ENCODE assay signal across 13 mouse cellular contexts in genomic region chr5:67863950-67864391, GRCm38 (mm10). TPM values are rescaled to one million over a fixed set of nuclear protein-coding genes. Genes with fewer than 3 reads are reported as not detected.
A peak's percentile ranks its signal among the peaks of the same experiment; 100 is the strongest.
DNase-seq lines count a peak whose midpoint lies in the region; ATAC-seq and TF ChIP-seq lines count a peak whose summit lies in the region.
"Had no signal": no experiment of that assay in that cellular context is flagged by ENCODE, and none has a peak within 500 bp of the region (broad histone marks: within the 10 kb centered on the region; RNA-seq: fewer than 3 reads in every experiment).

No protein-coding gene starts in this region.

- H3K27me3 ChIP-seq in forebrain, embryonic 14.5 days (replicated peaks; ENCODE audit: control insufficient read depth, insufficient read depth, low read length), result no peaks in the 10 kb centered on the region
- no peaks in the 10 kb centered on the region for H3K27me3 ChIP-seq in kidney, embryonic 16.5 days (ENCODE audit: insufficient read depth, low read length)
- H3K27me3 ChIP-seq: liver, embryonic 12.5 days had no signal

- TF ChIP-seq CTCF in brain, embryonic 14.5 days (IDR thresholded peaks at IDR 0.05; ENCODE audit: borderline replicate concordance, extremely low read depth, insufficient read depth, insufficient read length), result no peak

- 20% methylated on average over 10 of the region's 10 CpGs for WGBS in forebrain, embryonic 14.5 days
- WGBS in kidney, embryonic 16.5 days, result 55% methylated on average over 10 of the region's 10 CpGs

- peak overlapping the region; percentile 14; the same call in 1 of the 2 replicates for H3K4me2 ChIP-seq in forebrain, embryonic 14.5 days (ENCODE audit: low read length)
- no peak overlapping the region for H3K4me2 ChIP-seq in kidney, embryonic 16.5 days (replicated peaks; ENCODE audit: low read depth, low read length)

- no peak overlapping the region for H3K4me3 ChIP-seq in forebrain, embryonic 14.5 days (ENCODE audit: low read depth, low read length)
- H3K4me3 ChIP-seq in kidney, embryonic 16.5 days (ENCODE audit: low read length), result no peak overlapping the region
- H3K4me3 ChIP-seq: liver, embryonic 12.5 days had no signal

- no peak for TF ChIP-seq POLR2A in brain, embryonic 14.5 days (IDR thresholded peaks at IDR 0.05; ENCODE audit: borderline replicate concordance, extremely low read depth, insufficient read depth, insufficient read length, poor library complexity, severe bottlenecking)

- no peak overlapping the region for H3K9ac ChIP-seq in forebrain, embryonic 14.5 days (ENCODE audit: low read length)
- H3K9ac ChIP-seq in kidney, embryonic 16.5 days (replicated peaks; ENCODE audit: low read length), result no peak overlapping the region
- H3K9ac ChIP-seq: liver, embryonic 12.5 days had no signal

- intact Hi-C loops in heart, postnatal 10 days (cut with DNase I), result no loop called here

- peak; percentile 83 for ATAC-seq in forebrain, embryonic 14.5 days
- ATAC-seq in kidney, embryonic 16.5 days (ENCODE audit: low FRiP score, low TSS enrichment), result no peak

- H3K36me3 ChIP-seq in forebrain, embryonic 14.5 days (ENCODE audit: control insufficient read depth, insufficient read depth, low read length), result no peaks in the 10 kb centered on the region
- H3K36me3 ChIP-seq in kidney, embryonic 16.5 days (ENCODE audit: insufficient read depth, low read length), result no peaks in the 10 kb centered on the region
- H3K36me3 ChIP-seq: liver, embryonic 12.5 days had no signal

- H3K27ac ChIP-seq in forebrain, embryonic 14.5 days (ENCODE audit: low read depth, low read length), result no peak overlapping the region
- no peak overlapping the region for H3K27ac ChIP-seq in kidney, embryonic 16.5 days (ENCODE audit: low read length)
- H3K27ac ChIP-seq: liver, embryonic 12.5 days had no signal

- peak; percentile 60 for DNase-seq in heart, adult 11 months
- no peak for DNase-seq in heart, postnatal 10 days
- peak; percentile 72 for DNase-seq in brain, embryonic 14.5 days (ENCODE audit: low read depth)
- peak; percentile 57 for DNase-seq in forebrain, embryonic 14.5 days (ENCODE audit: low spot score)
- DNase-seq in lung, postnatal 36 days, result peak; percentile 23
- no peak for DNase-seq in MN1 (ENCODE audit: low spot score)
- DNase-seq in frontal cortex, postnatal 10 days (ENCODE audit: low spot score in 2 of 2), result no peak
- DNase-seq: adrenal gland, postnatal 25 days; kidney, adult 8-10 months; right cerebral cortex, postnatal 14 days; thymus, postnatal 25 days had no signal

- H3K4me1 ChIP-seq in forebrain, embryonic 14.5 days (ENCODE audit: control insufficient read depth, insufficient read depth, low read length), result peaks cover 4% of the 10 kb centered on the region; the same call in 1 of the 2 replicates
- no peaks in the 10 kb centered on the region for H3K4me1 ChIP-seq in kidney, embryonic 16.5 days (ENCODE audit: insufficient read depth, low read length)

- H3K9me3 ChIP-seq in forebrain, embryonic 14.5 days (replicated peaks; ENCODE audit: control insufficient read depth, low read length), result no peaks in the 10 kb centered on the region
- no peaks in the 10 kb centered on the region for H3K9me3 ChIP-seq in kidney, embryonic 16.5 days (ENCODE audit: low read length)
- H3K9me3 ChIP-seq: liver, embryonic 12.5 days had no signal

RNA-seq across cellular contexts. Expression of gene Atp8a1, which starts 16.7 kb away (rescaled TPM):
- total RNA-seq in heart, postnatal 10 days (2021), result 10 to 100 TPM; 19.2 to 20.3 TPM
- polyA plus RNA-seq in brain, embryonic 14.5 days (2012; rRNA removed), result 26.4 and 40.2 TPM in 2 replicates
- polyA plus RNA-seq in forebrain, embryonic 14.5 days (2014; fragmentation: Nextera tagmentation; extraction: Ambion mirVana), result 24.2 and 30.2 TPM in 2 replicates
- 10.7 and 12.1 TPM in 2 replicates for polyA plus RNA-seq in kidney, embryonic 16.5 days (2015; fragmentation: Nextera tagmentation; extraction: Ambion mirVana)

Comparison
In these comparisons a context has a peak if more than half of its experiments do, and no peak if none do; other contexts are left out.
1. DNase-seq: peak in heart, adult 11 months (single experiment), brain, embryonic 14.5 days (single experiment), forebrain, embryonic 14.5 days (single experiment) and lung, postnatal 36 days (single experiment); none in heart, postnatal 10 days (0 of 2), MN1 (single experiment) and frontal cortex, postnatal 10 days (0 of 2).